Mouse (Mus musculus): ENCODE data around the gene Cc2d1b. TPM values are rescaled to one million over a fixed set of nuclear protein-coding genes. Genes with fewer than 3 reads are reported as not detected.
A peak's percentile ranks its signal among the peaks of the same experiment; 100 is the strongest.

Gene Cc2d1b
- polyA plus RNA-seq (2012; rRNA removed), result 34.8 and 41.4 TPM in 2 replicates

GRCm38 (mm10) chr4:108619587-108620341 is at the start of gene Cc2d1b:
Gene Cc2d1b (plus strand): TSS chr4:108619940.
- DNase-seq (ENCODE audit: low read depth), result peak; percentile 51

GRCm38 (mm10) chr4:108572644-108573043 is 47.1 kb upstream of the Cc2d1b start:
- no peak for DNase-seq (ENCODE audit: low read depth)

DNA sequence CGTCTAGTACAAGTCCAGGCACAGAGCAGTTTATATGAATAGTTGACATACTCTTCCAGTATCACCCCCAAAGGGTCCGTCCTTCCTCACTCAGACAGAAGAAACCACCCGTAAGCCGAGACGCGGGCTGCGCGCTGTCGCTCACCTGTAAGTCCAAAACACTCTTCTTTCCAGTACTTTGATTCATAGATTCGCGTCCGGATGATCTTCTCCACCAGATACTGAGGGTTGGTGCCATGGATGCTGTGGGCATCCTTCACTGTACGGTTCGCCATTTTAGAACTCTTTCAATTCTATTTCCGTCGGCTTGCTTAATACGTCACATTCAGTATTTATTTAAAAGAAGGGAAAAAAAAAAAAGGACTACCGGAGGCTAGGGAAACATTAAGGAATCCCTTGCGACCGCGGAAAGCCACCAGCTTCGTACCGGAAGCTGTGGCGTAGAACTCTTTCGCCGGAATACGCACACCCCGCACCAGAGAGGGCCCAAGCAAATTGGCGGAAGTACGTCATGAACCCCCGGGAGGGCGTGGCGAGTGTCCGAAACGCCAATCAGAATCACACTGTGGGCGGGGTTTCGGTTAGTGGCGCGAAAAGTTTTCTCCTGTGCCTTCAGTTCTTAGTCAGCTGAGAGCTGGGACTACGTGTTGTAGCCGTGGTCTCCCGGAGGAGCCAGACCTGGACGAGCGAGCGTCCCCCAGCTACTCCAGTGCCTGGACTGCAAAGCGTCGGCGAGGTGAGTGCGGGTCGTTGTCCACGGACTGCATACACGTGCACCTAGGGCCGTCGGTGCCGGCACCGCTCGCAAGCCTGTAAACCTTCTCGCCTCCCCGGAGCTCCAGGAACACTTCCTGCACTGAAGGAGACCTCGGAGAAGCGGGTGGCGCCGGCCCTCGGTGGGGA is 40.6 kb upstream of the Cc2d1b start, which contains the start of the genes Prpf38a and Orc1:
Gene Prpf38a, minus strand, starts transcription at position 497 of the 903 bp plus-strand sequence.
Gene Orc1, plus strand, starts transcription at position 584 of the 903 bp plus-strand sequence.
- DNase-seq (ENCODE audit: low read depth), result peak; percentile 77

DNA sequence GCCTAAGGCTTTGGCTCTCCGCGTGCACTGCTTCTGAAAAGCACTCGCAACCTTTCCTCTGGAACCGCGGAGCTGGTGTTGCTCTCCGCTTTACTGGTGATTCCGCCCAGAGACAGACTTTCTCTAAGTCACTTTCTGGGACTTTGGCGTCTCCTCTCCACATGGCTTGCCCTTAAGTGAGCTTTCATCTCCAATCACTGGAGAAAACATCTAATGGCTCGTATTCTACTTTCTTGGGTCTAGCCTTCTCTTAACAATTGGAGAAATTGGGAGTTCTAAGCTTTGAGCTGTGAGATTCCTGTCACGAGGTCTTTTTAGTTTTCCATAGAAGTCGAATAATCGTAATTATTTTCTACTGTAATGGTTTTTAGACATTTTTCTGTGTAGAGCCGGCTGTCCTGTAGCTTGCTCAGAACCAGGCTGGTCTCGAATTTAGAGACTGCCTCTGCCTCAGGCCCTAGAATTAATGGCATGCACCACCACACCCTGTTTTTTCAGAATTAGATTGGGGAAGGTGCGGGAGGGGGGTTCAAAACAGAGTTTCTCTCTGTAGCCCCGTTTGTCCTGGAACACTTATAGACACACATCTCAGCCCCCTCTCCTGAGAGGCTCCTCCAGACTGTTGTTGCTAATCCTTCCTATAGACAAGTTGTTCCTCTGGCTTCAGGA is 39.9 kb upstream of the Cc2d1b start:
- no peak for DNase-seq (ENCODE audit: low read depth)

DNA sequence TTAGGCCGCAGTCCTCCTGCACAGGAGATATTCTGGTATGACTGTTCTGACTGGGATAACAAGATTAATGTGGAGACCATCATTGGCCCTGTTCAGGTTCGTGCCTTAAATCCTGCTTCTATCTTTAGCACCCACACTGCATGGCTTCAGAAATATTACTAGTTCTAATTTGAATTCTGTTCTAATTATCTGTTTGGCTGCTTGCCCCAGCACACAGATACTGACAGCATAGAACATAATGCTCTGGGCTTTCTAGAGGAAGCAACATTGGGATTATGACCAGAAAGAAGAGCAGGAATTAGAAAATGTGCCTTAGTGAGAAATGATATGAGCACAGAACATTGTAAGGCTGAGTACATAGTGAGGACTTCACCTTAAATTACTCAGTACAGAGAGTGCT is 26.4 kb upstream of the Cc2d1b start:
- DNase-seq (ENCODE audit: low read depth), result no peak

DNA sequence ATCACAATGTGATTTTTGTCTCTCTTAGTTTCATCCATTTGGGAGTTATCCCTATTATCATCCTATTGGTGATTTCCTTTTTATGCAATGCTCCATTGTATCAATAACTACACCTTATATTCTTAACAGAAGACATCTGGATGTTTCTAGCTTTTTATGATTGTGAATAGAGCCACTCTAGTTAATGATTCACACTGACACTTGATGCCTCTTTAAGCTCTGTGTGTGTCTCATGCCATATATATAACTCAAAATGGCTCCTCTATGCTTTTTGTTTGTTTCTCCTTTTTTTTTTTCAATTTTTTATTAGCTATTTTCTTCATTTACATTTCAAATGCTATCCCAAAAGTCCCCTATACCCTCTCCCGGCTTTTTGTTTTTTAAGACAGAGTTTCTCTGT is 24.0 kb upstream of the Cc2d1b start:
- no peak for DNase-seq (ENCODE audit: low read depth)

GRCm38 (mm10) chr4:108598306-108598705 is 21.4 kb upstream of the Cc2d1b start:
- no peak for DNase-seq (ENCODE audit: low read depth)

GRCm38 (mm10) chr4:108601870-108602269 is 17.9 kb upstream of the Cc2d1b start:
- DNase-seq (ENCODE audit: low read depth), result no peak

DNA sequence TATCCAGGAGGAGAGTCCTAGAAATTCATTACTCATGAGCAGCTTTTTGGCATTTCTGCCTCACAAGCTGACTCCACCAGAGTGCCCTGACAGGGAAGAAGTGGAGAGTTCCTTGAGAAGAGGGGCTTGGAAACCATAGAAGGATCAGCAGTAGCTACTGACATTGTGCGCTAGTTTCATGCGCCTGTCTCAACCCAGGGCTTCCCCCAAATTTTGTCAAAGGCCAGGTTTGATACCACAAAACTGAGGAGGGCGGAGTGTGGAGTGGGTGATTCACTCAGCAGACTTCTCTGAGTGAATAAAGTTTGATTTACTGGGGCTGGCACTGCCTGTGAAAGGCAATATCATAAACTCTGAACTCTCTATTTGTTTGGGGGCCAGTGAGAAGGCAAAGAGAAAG is 11.1 kb upstream of the Cc2d1b start:
- no peak for DNase-seq (ENCODE audit: low read depth)

- no peak for DNase-seq (ENCODE audit: low read depth)
Measured at GRCm38 (mm10) chr4:108610935-108611334, 8.8 kb upstream of the Cc2d1b start.

- DNase-seq (ENCODE audit: low read depth), result no peak
Measured at GRCm38 (mm10) chr4:108618586-108618985, 1.2 kb upstream of the Cc2d1b start.

- DNase-seq (ENCODE audit: low read depth), result no peak
Measured at GRCm38 (mm10) chr4:108619165-108619564, 575 bp upstream of the Cc2d1b start.

DNA sequence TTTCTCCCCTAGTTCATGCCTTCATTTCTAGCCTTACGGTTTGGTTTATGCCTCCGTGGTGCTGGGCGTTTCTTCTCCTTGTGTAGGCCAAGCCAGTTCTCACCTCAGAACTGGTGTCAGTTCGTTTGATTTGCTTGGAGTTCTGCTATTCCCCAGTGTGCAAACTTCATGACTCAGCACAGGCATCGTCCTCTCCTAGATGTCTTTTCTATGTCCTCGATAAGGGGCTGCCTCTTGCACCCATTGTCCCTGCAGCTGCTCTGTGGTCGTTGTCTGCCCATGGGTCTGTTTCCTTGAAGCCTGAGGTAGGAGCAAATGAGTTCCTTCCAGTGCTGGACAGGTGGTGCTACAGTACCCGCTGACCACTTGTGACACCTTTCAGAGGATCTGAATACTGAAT is 796 bp downstream of the Cc2d1b start:
- no peak for DNase-seq (ENCODE audit: low read depth)

DNA sequence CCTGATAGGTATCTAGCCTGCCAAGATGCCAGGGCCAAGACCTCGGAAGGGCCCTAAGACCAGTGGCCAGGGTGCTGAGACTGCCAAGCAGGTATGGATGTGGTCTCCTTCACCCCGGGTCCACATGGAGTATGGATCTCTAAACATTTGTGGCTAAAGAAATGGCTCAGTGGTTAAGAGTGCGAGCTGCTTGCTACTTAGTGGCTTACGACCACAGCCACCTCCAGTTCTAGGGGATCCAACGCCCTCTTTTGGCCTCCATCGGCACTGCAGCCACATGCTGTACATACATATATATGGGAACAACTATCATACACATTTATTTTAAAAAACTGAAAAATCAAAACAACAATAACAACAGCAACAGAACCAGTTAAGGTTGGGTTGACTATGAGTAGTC is 1.8 kb downstream of the Cc2d1b start:
- no peak for DNase-seq (ENCODE audit: low read depth)

DNA sequence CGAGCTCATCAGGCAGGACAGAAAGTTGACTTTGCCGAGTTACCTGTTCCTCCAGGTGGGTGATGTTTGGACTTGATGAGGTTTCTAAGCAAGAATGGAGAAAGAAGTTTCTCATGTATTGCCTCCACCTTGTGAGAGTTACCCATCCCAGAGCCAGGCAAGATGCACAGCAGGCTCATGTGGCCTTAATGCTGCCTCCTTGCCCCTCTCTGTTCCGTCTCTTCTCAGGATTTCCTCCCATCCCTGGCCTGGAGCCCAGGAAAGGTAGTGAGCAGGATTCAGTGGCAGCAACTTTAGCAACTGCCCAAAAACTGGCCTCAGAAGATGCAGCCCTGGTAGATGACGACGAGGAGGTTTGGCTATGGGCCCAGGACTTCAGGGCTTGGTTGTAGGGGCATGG is 7.3 kb downstream of the Cc2d1b start:
- DNase-seq (ENCODE audit: low read depth), result no peak

DNA sequence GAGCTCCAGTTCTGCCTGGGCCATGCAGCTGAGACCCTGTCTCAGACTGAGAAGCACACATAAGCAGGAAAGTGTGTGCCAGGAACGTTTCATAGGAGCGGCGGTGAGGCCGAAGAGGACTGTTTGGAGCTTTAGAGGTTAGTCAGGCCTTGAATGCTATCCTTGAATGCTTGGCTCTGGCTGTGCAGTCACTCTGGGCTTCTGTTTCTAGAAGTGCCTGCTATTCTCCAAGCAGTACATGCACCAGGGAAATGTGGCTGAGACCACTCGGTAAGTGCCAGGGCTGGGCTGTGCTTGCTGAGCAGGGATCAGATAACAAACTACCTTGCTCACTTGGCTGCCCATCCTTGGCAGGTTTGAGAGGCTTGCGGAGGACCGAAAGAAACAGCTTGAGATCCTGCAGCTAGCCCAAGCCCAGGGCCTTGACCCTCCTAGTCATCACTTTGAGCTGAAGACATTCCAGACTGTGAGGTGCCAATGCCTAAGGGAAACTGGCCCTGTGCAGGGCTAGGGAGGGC is 9.7 kb downstream of the Cc2d1b start:
- DNase-seq (ENCODE audit: low read depth), result no peak

GRCm38 (mm10) chr4:108630096-108630495 is 10.4 kb downstream of the Cc2d1b start:
- DNase-seq (ENCODE audit: low read depth), result no peak

DNA sequence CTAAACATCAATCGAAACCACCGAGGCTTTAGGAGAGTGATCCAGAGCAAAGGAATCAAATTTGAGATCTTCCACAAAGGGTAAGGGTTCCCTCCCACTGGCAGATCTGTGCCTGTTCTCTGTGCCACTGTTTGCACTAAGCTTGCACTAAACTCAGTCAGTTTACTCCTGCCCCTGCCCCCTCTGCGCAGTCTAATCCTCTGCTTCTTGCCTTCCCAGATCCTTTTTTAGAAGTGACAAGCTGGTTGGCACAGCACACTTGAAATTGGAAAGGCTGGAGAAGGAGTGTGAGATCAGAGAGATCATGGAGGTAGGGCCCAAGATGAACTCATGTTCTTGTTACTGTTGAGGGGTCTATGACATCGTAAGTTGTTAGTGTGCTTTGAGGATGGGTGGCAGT is 11.9 kb downstream of the Cc2d1b start:
- no peak for DNase-seq (ENCODE audit: low read depth)

GRCm38 (mm10) chr4:108633703-108634102 is 14.0 kb downstream of the Cc2d1b start:
- no peak for DNase-seq (ENCODE audit: low read depth)

DNA sequence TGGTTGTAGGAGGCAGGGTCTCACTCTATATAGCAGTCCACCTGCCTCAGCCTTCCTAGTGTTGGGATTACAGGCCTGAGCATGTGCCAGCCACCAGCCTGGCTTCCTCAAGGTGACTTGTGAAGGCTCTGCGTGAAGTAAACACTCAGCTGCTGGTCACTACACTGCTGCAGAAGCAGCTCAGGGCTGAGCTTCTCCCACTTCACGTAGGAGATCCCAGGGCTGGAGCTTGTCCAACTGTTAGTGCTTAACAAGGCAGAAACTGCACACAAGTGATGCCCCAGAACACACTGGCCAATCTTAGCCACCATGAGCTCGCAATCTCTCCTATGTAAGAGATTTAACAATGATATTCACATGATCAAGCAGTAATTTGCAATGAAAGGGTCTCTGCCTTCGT is 15.0 kb downstream of the Cc2d1b start:
- DNase-seq (ENCODE audit: low read depth), result no peak

DNA sequence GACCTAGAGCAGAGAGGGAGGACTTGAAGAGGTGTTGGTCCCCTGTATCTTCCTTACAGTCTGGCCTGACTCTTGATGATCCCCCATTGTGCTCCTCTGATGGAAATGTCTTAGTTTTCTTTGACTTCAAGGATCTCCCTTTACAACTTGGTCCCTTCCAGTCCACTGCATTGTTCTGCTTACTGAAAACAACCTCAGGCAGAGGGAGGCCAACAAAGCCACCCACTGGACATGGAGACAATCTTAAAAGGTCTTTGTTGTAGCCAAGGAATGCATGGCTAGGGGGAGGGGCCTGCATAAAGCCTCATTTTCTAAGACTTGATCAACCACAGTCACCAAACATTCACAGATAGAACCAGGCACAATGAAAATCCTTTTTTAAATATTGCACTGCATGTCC is 15.4 kb downstream of the Cc2d1b start:
- DNase-seq (ENCODE audit: low read depth), result no peak

- no peak for DNase-seq (ENCODE audit: low read depth)
Measured at GRCm38 (mm10) chr4:108637721-108638120, 18.0 kb downstream of the Cc2d1b start.
